Mouse (Mus musculus): ENCODE data around the gene Crip2. TPM values are rescaled to one million over a fixed set of nuclear protein-coding genes. Genes with fewer than 3 reads are reported as not detected.

Crip2 gene
- total RNA-seq (2021) = 10 to 100 TPM; 90.3 to 99.5 TPM
- long read RNA-seq, experiment 1, transcript Crip2-201 (7 exons, 1,439 nt) = major isoform, 98 of 111 reads
- long read RNA-seq, experiment 1, partial matches to known transcripts = 2 of 111 reads
- long read RNA-seq, experiment 1, other reads (novel, unspliced or antisense) = 8 of 111 reads
- long read RNA-seq, experiment 2, transcript Crip2-201 (7 exons, 1,439 nt) = major isoform, 144 of 155 reads
- long read RNA-seq, experiment 2, partial matches to known transcripts = 3 of 155 reads
- long read RNA-seq, experiment 2, other reads (novel, unspliced or antisense) = 7 of 155 reads

DNA sequence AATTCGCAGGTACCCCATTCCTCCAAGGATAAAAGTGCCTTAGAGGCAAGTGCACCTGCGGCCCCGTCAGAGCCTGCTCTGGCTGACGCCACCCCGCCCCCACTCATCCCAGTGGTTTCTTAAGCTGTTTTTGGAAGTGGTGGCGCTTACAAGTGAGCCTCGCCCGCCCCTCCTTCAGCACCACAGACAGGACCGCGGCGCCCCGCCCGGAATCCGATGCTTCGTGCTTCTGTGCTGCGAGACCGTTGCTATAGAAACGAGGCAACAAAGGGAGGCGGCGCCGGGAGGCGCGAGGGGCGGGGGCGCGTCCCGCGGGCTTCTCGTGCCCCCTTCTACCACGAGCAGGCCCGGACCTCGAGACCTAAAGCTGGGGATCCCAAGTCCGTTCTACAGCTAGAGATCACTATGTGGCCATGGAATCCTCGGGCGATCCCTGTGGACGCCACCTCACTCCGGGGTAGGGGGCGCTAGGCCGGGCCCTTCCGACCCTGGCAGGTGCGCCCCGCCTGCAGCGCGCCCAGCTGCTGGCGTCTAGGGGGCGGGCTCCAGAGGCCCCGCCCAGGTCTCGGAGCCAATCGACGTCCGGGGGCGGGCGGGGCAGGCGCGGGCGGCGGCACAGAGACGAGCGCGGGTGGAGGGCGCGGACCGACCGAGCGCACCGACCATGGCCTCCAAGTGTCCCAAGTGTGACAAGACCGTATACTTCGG lies at the start of gene Crip2:
Gene Crip2 (plus strand): TSS at position 329 of the 708 bp plus-strand sequence.
- DNase-seq (ENCODE audit: low spot score in 2 of 2) = peak; percentile 87 to 94
- peak; percentile 52 for TF ChIP-seq CTCF (conservative IDR thresholded peaks at IDR 0.05)
- Histone ChIP-seq H3K27ac (peak within 1 kb of the TSS; percentile 88), H3K4me3 (peak within 1 kb of the TSS; percentile 74)

DNA sequence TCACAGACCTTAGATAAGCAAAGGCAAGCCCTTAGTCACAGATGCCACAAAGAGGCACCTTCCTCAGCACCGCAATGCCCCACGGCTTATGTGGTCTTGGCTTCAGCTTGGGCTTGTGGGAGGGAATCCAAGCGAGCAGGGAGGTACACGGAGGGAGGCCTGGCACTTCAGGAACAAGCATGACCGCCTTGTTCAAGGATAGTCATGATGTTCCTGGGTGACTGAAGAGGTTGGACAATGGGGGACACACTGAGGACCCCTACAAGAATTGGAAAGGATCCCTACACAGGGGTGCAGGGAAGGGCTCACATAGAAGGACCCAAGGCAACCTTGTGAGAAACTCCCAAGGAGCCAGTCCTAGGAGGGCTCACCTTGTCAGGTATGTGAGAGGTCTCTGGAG lies 43.0 kb upstream of the Crip2 start:
- DNase-seq (ENCODE audit: low spot score in 2 of 2) = no peak
- H3K4me3 ChIP-seq = peak overlapping the region; percentile 84
- peak overlapping the region; percentile 94; the same call in 1 of the 2 replicates for H3K27ac ChIP-seq
- TF ChIP-seq CTCF (conservative IDR thresholded peaks at IDR 0.05) = no peak

DNA sequence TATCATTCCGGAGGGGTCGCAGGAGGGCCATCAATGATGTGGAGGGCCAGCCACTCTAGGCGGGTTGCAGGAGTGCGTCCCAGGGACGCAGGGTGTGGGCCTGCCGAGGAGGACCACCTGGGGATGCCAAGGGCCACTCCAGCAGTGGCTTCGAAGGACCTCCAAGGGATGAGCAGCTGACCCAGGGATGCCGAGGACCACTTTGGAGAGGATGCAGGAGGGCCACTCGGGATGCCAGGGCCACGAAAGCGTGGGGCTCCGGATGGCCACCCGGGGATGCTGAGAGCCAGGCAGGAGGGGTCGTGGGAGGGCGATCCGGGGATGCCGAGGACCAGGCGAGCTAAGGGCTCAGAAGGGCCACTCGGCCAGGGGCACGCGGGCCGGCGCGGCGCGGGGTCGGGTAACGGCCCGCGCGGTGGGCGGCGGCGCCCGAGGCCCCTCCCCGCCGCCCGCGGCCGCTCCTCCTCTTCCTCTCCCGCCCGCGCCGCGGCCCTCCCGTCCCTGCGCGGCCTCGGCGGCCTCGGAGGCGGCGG lies 42.2 kb upstream of the Crip2 start, which contains the start of gene Mta1:
Gene Mta1 (plus strand): TSS at position 530 of the 533 bp plus-strand sequence.
- TF ChIP-seq CTCF (conservative IDR thresholded peaks at IDR 0.05) = no peak
- DNase-seq (ENCODE audit: low spot score in 2 of 2) = peak in 1 of 2 experiments; percentile 45
- peak within 1 kb of the TSS; percentile 94 for H3K27ac ChIP-seq
- peak within 1 kb of the TSS; percentile 84 for H3K4me3 ChIP-seq

DNA sequence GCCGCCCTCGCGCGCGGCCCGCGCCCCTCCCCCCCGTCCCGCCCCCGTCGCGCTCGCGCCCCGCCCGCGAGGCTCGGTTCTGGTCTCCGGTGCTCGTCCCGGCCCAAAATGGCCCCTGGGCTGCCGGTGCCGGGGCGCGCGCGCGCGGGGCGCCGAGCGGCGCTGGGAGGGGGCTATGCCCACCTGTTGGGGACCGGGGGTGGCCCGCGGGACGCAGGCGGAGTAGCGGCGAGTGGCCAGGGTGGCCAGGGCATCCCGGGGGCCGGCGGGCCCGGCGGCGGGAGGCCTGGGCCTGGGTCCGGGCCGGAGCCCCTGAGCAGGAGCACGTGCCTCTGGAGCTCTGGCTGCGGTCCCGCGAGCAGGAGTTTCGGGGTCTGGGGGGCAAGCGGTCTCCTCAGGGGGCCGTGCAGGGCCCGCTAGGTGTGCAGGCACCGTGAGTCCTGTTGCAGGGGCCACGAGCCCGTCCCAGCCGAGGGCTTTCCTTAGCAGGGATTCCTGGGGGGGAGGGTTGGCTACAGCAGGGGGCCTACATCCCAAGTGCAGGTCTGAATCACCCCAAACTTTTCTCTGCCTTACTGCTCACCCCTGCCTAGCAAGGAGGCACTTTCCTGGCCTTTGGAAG lies 41.4 kb upstream of the Crip2 start:
- DNase-seq (ENCODE audit: low spot score in 2 of 2) = no peak
- H3K4me3 ChIP-seq = peak overlapping the region; percentile 73

DNA sequence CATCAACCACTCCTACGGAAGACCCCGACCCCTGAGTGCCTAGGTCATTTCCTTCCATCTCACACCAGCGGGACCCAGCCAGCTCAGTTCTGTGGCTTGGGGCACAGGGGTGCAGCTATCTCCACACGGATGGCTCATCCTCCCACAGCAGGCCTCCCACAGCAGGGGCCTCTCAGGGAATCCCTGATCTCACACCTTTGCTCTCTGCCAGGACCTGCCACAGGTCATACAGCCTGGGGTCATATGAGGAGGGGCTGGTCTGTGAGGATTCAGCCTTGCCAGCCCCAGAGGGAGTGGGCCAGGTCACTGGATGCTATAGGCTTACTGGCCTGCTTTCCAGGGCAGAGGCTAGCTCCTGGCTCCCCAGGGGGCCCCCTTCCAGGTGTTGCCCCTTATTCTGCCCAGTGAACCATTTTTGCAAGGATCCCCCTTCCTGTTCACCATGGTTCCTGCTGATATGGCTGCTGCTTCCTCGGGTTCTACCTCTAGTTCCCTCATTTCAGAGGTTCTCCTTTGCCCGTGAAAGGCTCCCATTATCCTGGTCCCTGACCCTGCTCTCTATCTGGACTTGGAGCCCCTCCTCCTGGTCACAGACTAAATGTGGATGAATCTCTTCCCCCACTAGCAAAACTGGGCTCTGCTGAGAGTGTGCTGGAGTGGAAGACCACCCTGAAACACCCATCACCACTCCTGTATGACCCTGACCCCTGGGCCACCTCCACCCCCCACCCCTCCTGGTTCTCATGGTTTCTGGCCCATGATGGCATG lies 40.4 kb upstream of the Crip2 start:
- peak overlapping the region; percentile 88; the same call in 1 of the 2 replicates for H3K27ac ChIP-seq
- peak overlapping the region; percentile 73 for H3K4me3 ChIP-seq
- no peak for DNase-seq (ENCODE audit: low spot score in 2 of 2)
- TF ChIP-seq CTCF (conservative IDR thresholded peaks at IDR 0.05) = no peak

More for the DNA sequence above, 41.4 kb upstream of the Crip2 start:
- peak overlapping the region; percentile 88 for H3K27ac ChIP-seq
- TF ChIP-seq CTCF (conservative IDR thresholded peaks at IDR 0.05) = no peak

DNA sequence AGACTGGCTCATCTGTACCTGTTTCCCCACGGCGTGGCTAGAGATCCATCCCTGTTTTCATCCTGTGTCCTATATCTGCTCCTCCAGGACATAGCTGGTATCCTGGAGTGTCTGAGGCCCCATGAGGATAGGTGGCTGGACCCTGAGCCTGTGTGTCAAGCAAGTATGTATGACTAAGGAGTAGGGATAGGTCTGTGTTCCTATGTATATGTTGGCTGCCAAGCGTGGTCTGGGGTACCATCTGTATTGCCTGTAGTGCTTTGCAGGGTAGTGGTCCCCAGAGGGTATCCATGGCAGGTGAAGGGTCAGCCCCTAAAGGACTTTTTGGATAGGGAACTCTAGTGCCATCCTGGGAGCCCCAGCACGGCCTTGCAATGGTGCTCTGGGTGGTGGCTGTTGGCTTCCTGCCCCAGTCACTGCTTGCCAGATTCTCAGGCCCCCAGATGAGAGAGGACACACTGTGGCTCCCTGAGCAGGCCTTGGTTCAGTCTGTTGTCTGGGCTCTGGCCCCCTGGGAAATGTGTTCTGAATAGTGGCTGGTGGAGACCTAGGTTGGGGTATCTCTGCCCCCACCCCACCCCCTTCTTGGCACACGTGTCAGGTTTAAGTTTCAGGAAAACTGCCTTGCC lies 39.5 kb upstream of the Crip2 start:
- Histone ChIP-seq H3K4me3 (no peak overlapping the region), H3K27ac (peak overlapping the region; percentile 3; the same call in 1 of the 2 replicates)
- no peak for TF ChIP-seq CTCF (conservative IDR thresholded peaks at IDR 0.05)
- no peak for DNase-seq (ENCODE audit: low spot score in 2 of 2)

DNA sequence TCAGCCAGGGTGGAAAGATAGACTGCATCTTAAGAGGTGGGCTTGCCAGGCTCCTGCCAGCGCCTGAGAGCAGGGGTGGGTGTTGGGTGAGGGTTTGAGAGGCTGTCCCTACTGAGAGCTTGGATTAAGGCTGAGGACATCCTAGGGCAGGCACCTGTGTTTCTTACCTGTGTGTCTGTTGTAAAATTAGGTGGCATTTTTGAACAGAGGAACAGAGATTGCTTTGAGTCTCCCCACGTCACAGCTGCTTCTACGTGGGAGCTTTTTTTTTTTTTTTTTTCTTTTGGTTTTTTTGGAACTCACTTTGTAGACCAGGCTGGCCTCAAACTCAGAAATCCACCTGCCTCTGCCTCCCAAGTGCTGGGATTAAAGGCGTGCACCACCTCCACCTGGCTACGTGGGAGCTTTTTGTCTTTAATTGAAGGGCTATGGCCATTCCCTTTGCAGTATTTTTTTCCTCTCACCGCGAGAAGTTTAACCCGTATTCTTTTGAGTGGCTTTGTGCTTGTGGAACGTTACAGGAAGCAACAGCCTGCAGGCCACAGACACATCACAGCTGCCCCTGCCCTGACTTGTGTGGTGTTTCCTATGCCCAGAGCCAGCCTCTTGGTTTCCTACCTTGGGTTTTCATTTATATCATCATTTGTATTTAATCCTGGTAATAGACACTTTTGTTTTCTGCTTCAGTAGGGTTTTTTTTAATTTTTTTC lies 38.6 kb upstream of the Crip2 start:
- no peak for DNase-seq (ENCODE audit: low spot score in 2 of 2)
- H3K27ac ChIP-seq = peak overlapping the region; percentile 3; the same call in 1 of the 2 replicates
- no peak for TF ChIP-seq CTCF (conservative IDR thresholded peaks at IDR 0.05)
- no peak overlapping the region for H3K4me3 ChIP-seq

DNA sequence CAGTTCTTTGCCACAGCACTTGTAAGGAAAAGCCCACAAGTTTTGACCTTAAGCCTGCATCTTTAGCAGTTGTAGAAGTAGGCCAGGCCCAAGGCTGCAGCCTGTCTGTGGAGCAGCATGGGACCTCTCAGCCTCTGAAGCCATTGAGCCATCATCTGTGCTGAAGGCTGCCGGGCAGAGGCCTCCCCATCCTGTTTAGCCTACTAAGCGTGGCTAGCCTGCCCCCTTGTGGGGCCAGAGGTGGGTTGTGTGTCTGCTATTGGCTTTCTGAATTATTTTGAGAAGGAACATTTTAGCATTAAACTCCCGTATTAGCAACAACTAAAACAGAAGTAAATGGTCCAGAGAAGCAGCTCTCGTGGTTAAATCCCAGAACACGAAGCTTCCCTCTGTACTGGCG lies 37.6 kb upstream of the Crip2 start:
- DNase-seq (ENCODE audit: low spot score in 2 of 2) = peak in 1 of 2 experiments; percentile 37
- Histone ChIP-seq H3K4me3 (no peak overlapping the region), H3K27ac (no peak overlapping the region; the same call in 1 of the 2 replicates)
- TF ChIP-seq CTCF (conservative IDR thresholded peaks at IDR 0.05) = peak; percentile 82

DNA sequence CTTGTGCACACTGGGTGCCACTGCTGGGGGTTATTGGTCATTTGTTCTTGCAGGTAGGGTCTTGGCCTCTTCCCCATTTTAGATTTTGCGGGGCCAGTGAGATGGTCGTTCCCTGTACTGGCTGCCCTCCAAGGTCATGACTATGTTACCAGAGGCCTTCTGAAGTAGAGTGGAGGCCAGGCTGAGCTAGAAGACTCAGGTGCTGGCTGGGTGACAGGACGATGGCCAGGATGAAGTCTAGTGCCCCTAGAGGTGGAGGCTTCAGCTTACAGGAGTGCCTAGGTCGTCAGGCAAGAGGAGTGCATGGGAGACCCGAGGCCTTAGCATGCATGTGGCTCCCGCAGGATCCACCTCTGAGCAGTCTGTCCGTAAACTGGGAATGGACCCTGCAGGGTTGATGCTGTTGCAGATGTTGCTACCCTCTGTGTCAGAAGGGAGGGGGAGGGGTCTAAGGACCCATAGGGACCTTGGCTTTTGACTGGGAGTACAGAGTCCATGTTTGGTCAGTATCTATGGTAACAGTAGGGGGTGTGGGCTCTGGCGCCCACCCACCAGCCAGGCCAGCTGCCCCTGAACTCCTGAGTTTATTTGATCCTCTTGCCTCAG lies 36.1 kb upstream of the Crip2 start:
- no peak for DNase-seq (ENCODE audit: low spot score in 2 of 2)
- peak; percentile 64 for TF ChIP-seq CTCF (conservative IDR thresholded peaks at IDR 0.05)
- H3K4me3 ChIP-seq = no peak overlapping the region
- no peak overlapping the region for H3K27ac ChIP-seq

DNA sequence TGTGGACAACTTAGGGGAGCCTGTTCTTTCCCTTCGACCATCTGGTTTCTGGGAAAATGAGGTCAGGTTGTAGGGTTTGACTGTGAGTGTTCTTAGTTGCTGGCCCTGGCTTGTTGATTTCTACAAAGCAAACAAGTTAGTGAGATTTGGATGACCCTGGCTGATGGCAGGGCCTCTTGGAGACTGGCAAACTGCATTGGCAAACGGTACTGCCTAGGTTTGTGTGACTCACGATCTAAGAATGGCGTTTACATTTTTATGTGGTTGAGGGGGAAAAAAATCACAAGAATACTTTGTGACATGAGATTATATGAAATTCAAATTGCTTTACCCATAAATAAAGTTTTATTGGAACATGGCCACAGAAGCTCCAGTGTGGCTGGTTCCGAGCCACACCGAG lies 33.6 kb upstream of the Crip2 start:
- no peak for DNase-seq (ENCODE audit: low spot score in 2 of 2)
- TF ChIP-seq CTCF (conservative IDR thresholded peaks at IDR 0.05) = no peak
- H3K4me3 ChIP-seq = no peak overlapping the region
- H3K27ac ChIP-seq = peak overlapping the region; percentile 28; the same call in 1 of the 2 replicates
